Mouse (Mus musculus): ENCODE data around the gene Lce1h.

GRCm38 (mm10) chr3:92738996-92739395 is 25.9 kb downstream of the Lce1h start, which contains the start of gene Gm38119:
- no peak for TF ChIP-seq GATA1 (IDR thresholded peaks at IDR 0.05; ENCODE audit: low read length)
- TF ChIP-seq TAL1 (IDR thresholded peaks at IDR 0.05; ENCODE audit: low read length) = no peak
